Mouse (Mus musculus) embryo, embryonic 9.5 days (tissue): ENCODE measurements around the gene Dnmbp.

Source experiments
- DNase-seq: peaks from one replicate; pipeline ENCODE4 v3.0.0-alpha.2; 2017; ENCODE audit errors: extremely low spot score

The Dnmbp gene

GRCm38 (mm10) chr19:43906492-43906891, 33.5 kb downstream of the Dnmbp start:
- no peak for DNase-seq

- peak; percentile 67 for DNase-seq
Observed at GRCm38 (mm10) chr19:43905985-43906384, 34.0 kb downstream of the Dnmbp start.

GRCm38 (mm10) chr19:43905136-43905535, 34.9 kb downstream of the Dnmbp start:
- DNase-seq, result no peak

- DNase-seq, result no peak
Observed at GRCm38 (mm10) chr19:43904327-43904726, 35.7 kb downstream of the Dnmbp start.

GRCm38 (mm10) chr19:43902887-43903286, 37.1 kb downstream of the Dnmbp start:
- DNase-seq, result no peak

- DNase-seq, result no peak
Observed at GRCm38 (mm10) chr19:43900690-43901089, 39.3 kb downstream of the Dnmbp start.

- no peak for DNase-seq
Observed at GRCm38 (mm10) chr19:43898547-43898946, 41.4 kb downstream of the Dnmbp start.

GRCm38 (mm10) chr19:43896441-43896840, 43.5 kb downstream of the Dnmbp start:
- DNase-seq, result no peak

GRCm38 (mm10) chr19:43895951-43896350, 44.0 kb downstream of the Dnmbp start:
- DNase-seq, result no peak

GRCm38 (mm10) chr19:43894821-43895220, 45.2 kb downstream of the Dnmbp start:
- DNase-seq, result no peak

GRCm38 (mm10) chr19:43894070-43894469, 45.9 kb downstream of the Dnmbp start:
- DNase-seq, result peak; percentile 35

GRCm38 (mm10) chr19:43890487-43890886, 49.5 kb downstream of the Dnmbp start:
- DNase-seq, result no peak

GRCm38 (mm10) chr19:43887725-43888124, 52.3 kb downstream of the Dnmbp start:
- no peak for DNase-seq

- DNase-seq, result no peak
Observed at GRCm38 (mm10) chr19:43887242-43887641, 52.7 kb downstream of the Dnmbp start.

GRCm38 (mm10) chr19:43886371-43887099, 53.5 kb downstream of the Dnmbp start:
- no peak for DNase-seq

GRCm38 (mm10) chr19:43884668-43885498, 55.1 kb downstream of the Dnmbp start:
- no peak for DNase-seq

- DNase-seq, result peak; percentile 65
Observed at GRCm38 (mm10) chr19:43882895-43883573, 57.0 kb downstream of the Dnmbp start.

- DNase-seq, result no peak
Observed at GRCm38 (mm10) chr19:43881615-43882014, 58.4 kb downstream of the Dnmbp start.

GRCm38 (mm10) chr19:43880420-43880819, 59.6 kb downstream of the Dnmbp start:
- DNase-seq, result no peak

- DNase-seq, result peak; percentile 92
Observed at GRCm38 (mm10) chr19:43879401-43880212, 60.4 kb downstream of the Dnmbp start.
